12 mouse cellular contexts compared by ENCODE assay signal in genomic region chr11:111687769-111688168, GRCm38 (mm10).
DNase-seq lines count a peak whose midpoint lies in the region; TF ChIP-seq lines count a peak whose summit lies in the region.
"Had no signal": no experiment of that assay in that cellular context is flagged by ENCODE, and none has a peak within 500 bp of the region (broad histone marks: within the 10 kb centered on the region; RNA-seq: fewer than 3 reads in every experiment).

No protein-coding gene starts in this region.

- H3K4me3 ChIP-seq in layer of hippocampus, adult 2 months: no peak overlapping the region
- H3K4me3 ChIP-seq: heart, embryonic 12.5 days had no signal

- no peak overlapping the region for H3K27ac ChIP-seq in layer of hippocampus, adult 2 months
- H3K27ac ChIP-seq: hindbrain, postnatal 0 days; macrophage had no signal

- TF ChIP-seq CTCF in layer of hippocampus, adult 2 months (conservative IDR thresholded peaks at IDR 0.05): no peak

- DNase-seq in lung, postnatal 36 days: peak; percentile 5
- no peak for DNase-seq in lung, postnatal 10 days
- DNase-seq in c-Kit-positive CD71-negative TER-119-negative erythroid progenitor cells, embryonic 14.5 days (ENCODE audit: low read depth): peak; percentile 45
- DNase-seq in large intestine, adult 2 months (ENCODE audit: low read depth, low spot score): peak; percentile 62
- peak; percentile 7 for DNase-seq in naive thymus-derived CD4-positive, alpha-beta T cell, adult 2 months (ENCODE audit: low read depth)
- no peak for DNase-seq in urinary bladder, postnatal 4 days (ENCODE audit: low spot score in 2 of 2)
- no peak for DNase-seq in layer of hippocampus, adult 2 months (ENCODE audit: low spot score in 2 of 2)
- no peak for DNase-seq in adrenal gland, adult (ENCODE audit: inconsistent age in 2 of 2, low spot score in 1 of 2)
- DNase-seq: kidney, postnatal 14 days had no signal

- WGBS in large intestine, adult 2 months: 4% methylated on average over 3 of the region's 3 CpGs

Comparison
In these comparisons a context has a peak if more than half of its experiments do, and no peak if none do; other contexts are left out.
1. DNase-seq: peak in lung, postnatal 36 days (single experiment), c-Kit-positive CD71-negative TER-119-negative erythroid progenitor cells, embryonic 14.5 days (single experiment), large intestine, adult 2 months (single experiment) and naive thymus-derived CD4-positive, alpha-beta T cell, adult 2 months (single experiment); none in lung, postnatal 10 days (single experiment), urinary bladder, postnatal 4 days (0 of 2), layer of hippocampus, adult 2 months (0 of 2) and adrenal gland, adult (0 of 2).